Mouse (Mus musculus) thymus, postnatal 0 days (tissue): ENCODE measurements at regions not wholly inside any gene's neighbourhood (a gene's known extent, or its start where the extent isn't known, plus 50 kb on each side); places are given as distances from the start of the nearest gene placed in this dataset.

Experiments
- DNase-seq: peaks from one replicate; pipeline ENCODE4 v3.0.0-alpha.2; 2015; ENCODE audit warnings: low spot score

DNA sequence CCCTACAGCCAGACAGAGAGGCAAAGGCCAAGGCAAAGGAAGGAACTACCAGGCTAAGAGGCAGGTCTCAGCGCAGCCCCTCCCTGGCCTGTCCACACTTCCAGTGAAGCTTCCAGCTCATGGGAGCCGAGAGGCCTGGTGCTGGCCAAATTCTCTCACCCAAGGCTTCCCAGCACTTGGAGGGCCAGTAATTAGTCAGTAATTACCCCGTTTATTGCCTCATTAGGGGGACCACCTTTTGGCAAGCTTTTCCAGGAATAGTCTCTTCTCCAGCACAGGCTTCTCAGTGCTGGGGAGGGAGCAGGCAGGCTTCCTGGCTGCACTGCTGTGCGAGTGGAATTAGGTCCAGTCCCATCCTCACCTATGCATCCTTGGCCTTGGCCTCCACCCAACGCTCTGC, 252.8 kb upstream of the Nxpe4 start:
- no peak for DNase-seq

GRCm38 (mm10) chr9:47910501-47910906, 251.3 kb upstream of the Nxpe4 start:
- DNase-seq = no peak

DNA sequence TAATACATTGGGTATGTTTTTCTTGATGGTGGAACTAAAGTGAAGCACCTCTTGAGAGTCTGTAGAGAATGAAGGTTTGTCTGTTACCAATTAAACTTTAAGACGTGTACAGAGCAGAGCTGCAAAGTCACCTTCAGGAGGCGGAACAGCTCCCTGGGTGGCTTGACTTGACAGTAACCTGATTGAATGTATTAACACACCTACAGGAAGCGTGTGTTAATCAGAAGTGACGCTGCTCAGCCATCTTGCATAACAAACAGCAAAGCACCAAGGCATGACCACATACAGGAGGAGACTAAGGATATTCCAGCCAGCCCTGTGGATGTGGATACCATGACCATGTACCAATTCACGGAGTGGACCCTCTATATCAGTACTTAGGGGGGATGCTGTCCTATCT, 249.0 kb upstream of the Nxpe4 start:
- no peak for DNase-seq

DNA sequence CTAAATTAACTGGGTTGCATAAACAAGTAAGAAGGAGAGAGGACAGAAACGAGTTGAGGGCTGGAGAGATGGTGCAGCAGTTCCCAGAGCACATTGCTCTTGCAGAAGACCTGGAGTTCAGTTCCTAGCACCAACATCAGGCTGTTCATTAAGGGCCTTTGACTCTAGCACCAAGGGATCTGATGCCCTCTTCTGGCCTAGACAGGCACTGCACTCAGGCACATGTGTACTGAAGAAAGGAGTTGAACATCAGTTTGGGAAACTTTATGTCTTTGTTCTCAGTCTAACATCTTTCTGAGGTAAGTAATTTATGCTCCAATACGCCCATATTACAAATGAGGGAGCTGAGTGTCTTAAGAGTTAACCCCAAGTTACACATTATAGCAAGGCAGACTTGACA, 226.5 kb upstream of the Nxpe4 start:
- peak; percentile 25 for DNase-seq

DNA sequence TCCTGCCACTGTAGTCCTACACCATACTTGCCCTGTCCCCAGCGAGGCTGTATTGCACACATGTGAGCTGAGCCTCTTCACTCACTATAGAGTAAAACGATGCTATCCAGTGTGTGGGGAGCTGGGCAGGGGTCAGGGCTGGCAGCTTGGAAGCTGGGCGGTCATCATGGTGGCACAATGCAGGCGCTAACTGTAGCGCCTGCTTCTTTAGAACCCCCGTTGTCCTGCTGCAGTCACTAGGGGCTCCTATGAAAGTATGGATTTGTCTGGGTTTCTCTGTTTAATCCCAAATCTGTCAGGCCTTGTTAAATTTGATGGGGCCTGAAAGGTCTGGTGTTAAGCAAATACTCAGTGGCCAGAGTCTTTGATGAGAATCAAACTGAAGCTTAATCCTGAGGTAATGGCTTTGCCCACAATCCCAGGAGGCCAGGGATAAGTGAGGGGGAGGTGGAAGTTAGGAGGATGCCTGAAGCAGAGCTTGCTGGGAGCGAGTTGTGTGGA, 225.8 kb upstream of the Nxpe4 start:
- DNase-seq = no peak

GRCm38 (mm10) chr9:47938941-47939710, 222.7 kb upstream of the Nxpe4 start:
- DNase-seq = no peak

GRCm38 (mm10) chr9:47942761-47943583, 218.9 kb upstream of the Nxpe4 start:
- DNase-seq = no peak

GRCm38 (mm10) chr9:47946226-47946625, 215.6 kb upstream of the Nxpe4 start:
- no peak for DNase-seq

- no peak for DNase-seq
Measured at GRCm38 (mm10) chr9:47957881-47958280, 203.9 kb upstream of the Nxpe4 start.

DNA sequence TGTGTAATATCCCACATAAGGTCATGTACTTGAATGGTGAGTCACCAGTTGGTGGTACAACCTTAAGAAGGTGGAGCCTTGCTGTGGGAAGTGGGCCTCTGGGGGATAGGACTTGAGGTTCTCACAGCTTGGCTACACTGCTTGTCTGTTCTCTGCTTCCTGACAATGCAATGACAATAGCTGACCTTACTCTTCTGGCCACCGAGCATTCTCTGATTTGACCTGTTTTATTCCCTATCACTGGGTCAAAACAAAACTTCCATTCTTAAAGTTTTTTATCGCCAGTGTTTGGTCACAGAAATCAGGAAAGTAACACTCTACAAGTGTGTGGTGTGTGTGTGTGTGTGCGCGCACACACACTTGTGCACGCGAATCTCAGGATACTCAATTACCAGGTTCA, 203.0 kb upstream of the Nxpe4 start:
- DNase-seq = no peak

GRCm38 (mm10) chr9:47961176-47961575, 200.6 kb upstream of the Nxpe4 start:
- no peak for DNase-seq

DNA sequence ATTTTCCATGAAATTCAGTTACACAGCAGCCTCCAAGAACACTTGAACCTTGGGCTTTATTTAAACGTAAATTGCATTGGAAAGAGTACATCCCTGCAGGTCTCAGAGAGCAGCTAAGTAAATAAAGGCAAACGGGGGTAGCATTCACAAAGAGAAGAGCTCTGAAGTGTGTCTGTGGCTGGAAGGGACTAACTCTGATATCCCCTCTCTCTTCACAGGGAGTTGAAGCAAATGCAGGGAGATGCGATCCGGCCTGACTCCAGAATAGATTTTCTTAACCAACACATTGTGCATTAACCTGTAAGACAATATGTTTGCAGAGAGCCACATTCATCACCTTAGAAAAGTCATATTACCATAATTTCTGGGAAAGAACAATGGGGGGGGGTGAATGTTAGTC, 199.7 kb upstream of the Nxpe4 start:
- no peak for DNase-seq

- DNase-seq = no peak
Measured at GRCm38 (mm10) chr9:47962589-47962988, 199.2 kb upstream of the Nxpe4 start.

GRCm38 (mm10) chr9:47973130-47973529, 188.7 kb upstream of the Nxpe4 start:
- DNase-seq = no peak

GRCm38 (mm10) chr9:47985356-47986111, 176.3 kb upstream of the Nxpe4 start:
- DNase-seq = no peak

DNA sequence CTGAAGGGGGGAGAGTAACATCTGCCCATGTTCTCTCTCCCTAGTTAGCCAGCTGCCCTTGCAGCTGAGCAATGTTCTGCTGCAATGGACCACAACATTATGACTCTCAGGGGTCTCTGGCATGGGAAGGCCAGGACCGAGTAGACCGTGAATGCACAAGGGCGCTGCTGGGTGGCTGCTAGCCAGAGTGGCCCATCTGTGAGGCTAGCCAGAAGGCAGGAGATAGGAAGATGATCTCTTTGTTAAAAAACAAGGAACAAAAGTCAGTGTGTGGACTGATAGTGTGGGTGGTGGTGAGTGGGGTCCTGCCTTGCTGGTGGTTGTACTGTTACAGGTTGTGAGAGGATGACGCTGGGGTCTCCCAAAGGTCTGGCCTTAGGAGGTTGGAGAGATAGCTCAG, 174.6 kb upstream of the Nxpe4 start:
- no peak for DNase-seq

- no peak for DNase-seq
Measured at GRCm38 (mm10) chr9:47994671-47995070, 167.2 kb upstream of the Nxpe4 start.

DNA sequence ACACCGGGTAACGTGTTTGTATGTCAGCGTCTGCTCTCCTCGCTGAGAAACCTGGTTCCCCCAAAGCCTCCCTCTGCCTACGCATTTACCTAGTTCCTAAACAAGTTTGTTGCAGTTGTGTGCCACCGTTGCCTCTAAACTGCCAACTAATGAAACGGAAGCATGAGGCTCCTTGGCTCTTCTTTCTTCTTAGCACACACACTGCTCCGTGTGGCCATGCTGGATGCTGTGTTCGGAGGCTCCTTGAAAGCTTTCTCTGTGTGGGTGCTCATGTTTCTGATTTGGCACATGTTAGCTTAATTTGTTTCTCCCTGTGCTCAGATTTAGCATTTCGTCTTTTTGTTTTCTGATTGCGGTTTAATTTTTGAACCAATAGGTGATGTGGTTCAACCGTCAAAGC, 162.2 kb upstream of the Nxpe4 start:
- DNase-seq = no peak

DNA sequence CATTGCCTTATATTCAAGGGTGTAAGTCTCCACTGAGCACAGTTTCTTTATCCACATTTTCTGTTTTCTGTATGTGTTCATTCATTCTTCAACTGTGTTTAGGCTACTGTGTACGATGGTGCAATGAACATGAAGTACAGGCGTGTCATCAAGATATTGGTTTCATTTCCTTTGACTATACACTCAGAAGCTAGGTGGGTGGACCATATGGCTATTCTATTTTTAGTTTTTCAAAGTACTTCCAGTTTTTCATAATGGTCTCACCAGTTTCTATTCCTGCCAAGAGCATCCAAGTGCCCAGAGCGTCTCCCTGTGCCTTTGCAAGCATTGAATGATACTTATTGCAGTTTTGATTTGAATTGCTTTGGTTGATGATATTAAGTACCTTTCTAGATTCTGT, 132.8 kb upstream of the Nxpe4 start:
- DNase-seq = no peak

DNA sequence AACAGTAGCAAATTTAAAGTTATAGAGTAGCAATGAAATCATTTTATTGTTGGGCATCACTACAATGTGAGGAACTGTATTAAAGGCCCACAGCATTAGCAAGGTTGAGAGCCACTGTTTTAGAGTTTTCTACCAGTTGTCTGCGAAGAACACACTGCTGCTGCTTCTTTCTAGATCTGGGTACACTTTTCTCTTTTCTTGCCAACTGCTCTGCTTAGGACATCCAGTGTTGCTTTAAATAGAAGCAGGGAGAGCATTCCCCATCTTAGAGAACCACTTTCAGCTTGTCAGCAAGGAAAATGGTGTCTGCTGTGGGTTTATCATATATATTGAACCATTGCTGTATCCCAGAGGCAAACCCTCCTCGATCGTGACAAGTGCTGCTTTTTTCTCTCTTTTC, 131.0 kb upstream of the Nxpe4 start:
- DNase-seq = no peak

GRCm38 (mm10) chr9:48035959-48036358, 125.9 kb upstream of the Nxpe4 start:
- no peak for DNase-seq

DNA sequence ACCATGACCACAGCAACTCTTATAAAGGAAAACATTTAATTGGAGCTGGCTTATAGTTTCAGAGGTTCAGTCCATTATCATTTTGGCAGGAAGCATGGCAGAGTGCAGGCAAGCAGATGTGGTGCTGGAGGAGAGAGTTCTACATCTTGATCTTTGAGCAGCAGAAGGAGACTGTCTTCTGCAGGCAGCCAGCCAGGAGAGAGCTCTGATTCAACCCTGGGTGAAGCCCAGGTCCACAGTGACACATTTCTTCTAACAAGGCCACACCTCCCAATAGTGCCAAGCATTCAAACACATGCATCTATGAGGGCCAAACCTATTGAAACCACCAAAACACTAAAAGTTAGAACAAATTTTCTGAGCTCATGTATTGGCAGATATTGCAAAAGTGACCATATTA, 117.0 kb upstream of the Nxpe4 start:
- no peak for DNase-seq
